Mouse (Mus musculus) T-helper 1 cell (primary cell): ENCODE data around the gene Fam102a.

Source experiments
- in situ Hi-C: fragments of 300-600 bp; cut with MboI, MseI; formaldehyde crosslinking; loops from one replicate; pipeline ENCODE4 v1.15.1; 2025; ENCODE audit warnings: high pct_unique_total_duplicates

Fam102a gene

DNA sequence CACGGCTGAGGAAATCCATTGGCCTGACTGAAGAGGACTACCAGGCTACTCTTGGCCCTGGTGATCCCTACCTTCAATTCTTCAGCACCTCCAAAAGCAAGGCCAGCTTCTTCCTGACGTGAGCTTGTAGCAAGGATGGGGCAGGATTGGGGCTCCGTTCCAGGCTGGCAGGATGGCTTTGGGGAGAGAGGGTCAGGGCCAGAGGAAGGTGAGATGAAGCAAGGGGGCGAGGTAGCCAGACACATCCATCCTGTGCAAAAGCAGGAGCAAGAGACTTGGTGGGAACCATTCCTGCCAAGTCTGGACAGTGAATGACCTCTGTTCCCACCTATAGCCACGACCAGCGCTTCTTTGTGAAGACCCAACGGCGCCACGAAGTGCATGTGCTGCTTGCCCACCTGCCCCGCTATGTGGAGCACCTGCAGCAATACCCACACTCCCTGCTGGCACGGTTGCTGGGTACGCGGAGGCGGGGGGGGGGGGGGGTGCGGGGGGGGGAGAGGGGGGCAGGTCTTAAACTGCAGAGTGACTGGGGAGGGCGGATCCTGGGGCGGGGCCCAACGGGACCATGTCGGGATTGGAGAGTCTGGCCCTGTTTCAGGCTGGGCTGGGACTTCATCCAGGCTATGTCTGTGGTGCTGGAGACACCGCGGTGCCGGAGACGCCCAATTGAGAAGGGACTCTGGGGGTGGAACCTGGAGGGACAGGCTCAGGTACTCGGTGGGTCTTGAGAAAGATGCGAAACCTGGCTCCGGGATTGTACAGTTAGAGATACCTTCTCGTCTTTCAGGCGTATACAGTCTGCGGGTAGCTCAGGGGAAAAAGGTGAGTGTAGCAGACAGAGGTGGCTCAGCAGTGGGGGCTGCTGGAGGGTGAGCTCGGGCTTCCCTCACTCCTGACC lies 43.3 kb downstream of the Fam102a start:
- in situ Hi-C loops, result no loop called here

DNA sequence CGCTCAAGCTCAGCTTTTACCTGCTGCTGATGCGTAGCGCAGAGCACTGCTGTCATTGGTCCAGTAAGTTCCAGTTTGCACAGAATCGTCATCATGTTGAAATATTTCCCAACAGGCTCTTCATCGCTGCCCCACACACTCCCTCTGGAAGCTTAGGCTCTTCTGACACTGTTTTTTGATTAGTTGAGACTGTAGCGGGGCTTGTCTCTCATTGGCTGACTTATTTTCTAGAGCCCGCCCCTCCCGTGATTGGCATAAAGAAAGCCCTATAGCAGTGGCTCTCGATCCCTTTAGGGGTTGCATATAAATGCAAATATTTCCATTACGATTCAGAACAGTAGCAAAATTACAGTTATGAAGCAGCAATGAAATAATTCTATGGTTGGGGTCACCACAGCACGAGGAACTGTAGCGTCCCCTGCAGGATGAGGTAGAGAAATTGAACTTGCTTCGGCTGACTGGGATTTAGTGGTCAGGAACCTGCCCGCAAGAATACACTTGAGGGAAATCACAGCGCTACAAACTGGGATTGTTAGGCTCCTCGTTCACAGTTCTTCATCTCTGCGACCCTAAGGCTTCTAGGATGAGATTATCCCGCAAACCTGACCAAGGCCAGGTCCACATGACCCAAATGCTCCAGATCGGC lies 46.4 kb downstream of the Fam102a start:
- in situ Hi-C loops, result no loop called here

DNA sequence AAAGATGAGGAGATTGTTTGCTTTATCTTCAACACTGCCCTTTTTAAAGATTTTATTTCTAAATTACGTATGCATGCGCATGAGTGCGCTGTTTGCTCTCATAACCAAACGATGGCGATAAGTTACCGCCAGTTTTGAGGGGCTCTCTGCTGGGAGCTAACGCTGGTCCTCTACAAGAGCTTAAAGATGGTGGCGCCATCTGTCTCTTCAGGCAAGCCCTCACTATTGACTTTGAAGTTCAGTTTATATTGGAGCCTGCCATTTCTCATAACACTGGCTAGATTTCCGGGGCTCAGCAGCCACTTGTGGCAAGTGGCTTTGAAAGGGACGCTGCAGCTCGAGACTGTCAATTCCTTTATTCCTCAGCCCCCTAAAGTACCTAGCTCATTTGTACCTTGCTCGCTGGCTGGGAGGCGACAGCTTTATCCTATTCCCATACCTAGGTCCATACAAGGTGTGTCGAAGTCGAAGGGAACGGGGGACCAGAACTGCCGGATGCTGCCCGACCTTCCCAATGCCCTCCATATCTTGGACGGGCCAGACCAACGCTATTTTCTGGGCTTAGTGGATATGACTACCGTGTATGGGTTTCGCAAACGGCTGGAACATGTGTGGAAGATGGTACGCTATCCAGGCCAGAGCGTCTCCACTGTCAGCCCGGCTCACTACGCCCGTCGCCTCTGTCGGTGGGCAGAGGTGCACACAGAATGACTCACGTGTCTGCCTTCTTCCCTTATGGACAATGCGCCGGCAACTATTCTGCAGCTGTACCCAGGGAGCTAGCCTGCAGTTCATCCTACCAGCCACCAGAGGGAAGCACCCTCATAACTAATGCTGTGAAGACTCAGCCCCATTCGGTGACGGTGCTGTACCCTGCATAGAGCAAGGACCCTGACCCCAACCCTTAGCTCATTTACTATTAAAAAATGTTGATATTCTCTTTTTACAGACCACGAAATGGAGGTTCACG lies 48.0 kb downstream of the Fam102a start:
- in situ Hi-C loops, result no loop called here

DNA sequence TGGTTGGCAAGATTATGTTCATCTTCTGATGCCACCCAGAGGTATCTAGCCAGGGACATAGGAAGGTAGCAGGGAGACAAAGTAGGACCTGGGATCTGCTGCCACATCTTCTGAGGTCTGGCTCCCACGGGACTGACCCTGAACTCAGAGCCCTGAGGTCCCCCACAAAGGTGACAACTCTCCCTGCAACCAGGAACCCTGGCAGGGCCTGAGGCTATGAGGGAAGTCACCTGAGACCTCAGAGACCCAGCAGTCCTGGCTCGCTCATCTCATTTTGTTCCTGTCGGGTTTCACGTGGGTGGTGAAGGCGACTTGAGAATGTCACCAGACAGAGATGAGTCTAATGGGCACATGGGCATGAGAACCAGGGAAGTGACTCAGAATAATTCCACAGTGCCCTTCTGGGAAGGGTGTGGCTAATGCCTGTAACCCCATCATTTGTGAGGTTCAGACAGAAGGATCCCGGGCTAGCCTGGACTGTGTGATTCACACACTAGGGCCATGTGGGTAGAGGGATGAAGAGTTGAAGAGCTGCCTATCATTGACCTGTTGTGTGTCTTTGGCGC lies 50.1 kb downstream of the Fam102a start:
- in situ Hi-C loops, result no loop called here

DNA sequence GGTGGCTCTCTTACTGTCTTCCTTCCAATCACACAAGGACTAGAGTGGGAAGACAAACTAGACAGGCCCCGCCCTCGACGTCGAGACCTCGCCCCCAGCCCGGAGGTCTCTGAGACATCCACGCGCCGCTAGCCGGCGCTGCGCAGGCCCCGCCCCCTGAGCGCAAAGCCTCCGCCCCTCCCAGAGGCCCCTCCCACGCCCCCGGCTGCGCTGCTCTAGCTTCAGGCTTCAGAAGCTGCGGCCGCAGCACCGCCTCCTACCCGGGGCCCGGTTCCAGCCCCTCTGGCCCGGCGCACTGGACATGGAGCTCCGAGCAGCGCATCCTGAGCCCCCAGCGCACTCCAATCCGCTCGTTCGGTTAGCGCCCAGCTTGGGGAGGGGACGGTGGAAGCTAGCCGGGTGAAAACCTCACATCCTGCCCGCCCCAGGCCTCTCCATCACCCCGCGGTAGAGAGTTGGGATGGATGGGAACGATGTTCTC lies 51.8 kb downstream of the Fam102a start, which contains the start of gene St6galnac4:
TSS of gene St6galnac4 (plus strand) at position 225 of the 481 bp plus-strand sequence.
- in situ Hi-C loops, result no loop called here

GRCm38 (mm10) chr2:32587731-32588321 lies 52.7 kb downstream of the Fam102a start:
- in situ Hi-C loops, result no loop called here

DNA sequence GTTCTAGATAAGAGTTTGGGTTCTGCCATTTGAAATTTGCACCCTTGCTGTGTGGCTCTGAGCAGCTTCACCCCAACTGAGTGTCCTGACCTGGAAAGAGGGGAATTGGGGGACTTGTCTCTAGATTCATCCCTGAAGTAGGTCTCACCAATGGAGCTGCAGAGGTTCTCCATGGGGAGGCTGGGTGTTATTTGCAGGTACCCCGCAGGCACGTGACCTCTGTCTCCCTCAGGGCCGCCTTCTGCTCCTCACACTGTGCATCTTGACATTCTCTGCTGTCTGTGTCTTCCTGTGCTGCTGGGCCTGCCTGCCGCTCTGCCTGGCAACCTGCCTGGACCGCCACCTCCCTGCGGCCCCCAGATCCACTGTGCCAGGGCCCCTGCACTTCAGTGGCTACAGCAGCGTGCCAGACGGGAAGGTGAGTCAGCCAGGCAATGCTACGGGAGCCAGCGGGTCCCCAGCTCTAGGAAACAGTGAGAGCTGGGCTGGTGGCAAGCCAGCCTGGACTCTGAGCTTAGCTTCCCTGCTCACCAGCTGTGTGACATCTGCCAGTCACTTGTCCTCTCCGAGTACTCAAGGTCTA lies 54.2 kb downstream of the Fam102a start:
- in situ Hi-C loops, result no loop called here

GRCm38 (mm10) chr2:32590224-32590623 lies 55.1 kb downstream of the Fam102a start:
- in situ Hi-C loops, result no loop called here

- in situ Hi-C loops, result no loop called here
Observed at GRCm38 (mm10) chr2:32591249-32591648, 56.1 kb downstream of the Fam102a start.

DNA sequence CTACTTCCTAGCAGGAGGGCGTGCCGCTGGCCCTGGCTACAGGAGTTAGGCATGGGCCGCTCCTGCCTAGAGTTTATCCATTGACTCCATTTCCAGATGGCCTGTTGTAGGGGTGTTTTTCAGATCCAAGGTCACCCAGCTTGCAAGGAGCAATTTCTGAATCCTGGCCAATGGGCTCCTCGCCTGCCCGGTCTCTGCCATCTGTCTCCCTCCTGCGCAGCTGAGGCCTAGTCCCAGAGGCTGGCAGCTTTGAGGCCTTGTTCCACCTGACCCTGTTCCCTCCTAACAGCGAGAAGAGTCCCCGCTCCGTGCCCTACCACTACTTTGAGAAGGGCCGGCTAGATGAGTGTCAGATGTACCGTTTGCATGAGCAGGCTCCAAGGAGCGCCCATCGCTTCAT lies 61.6 kb downstream of the Fam102a start:
- in situ Hi-C loops, result no loop called here

DNA sequence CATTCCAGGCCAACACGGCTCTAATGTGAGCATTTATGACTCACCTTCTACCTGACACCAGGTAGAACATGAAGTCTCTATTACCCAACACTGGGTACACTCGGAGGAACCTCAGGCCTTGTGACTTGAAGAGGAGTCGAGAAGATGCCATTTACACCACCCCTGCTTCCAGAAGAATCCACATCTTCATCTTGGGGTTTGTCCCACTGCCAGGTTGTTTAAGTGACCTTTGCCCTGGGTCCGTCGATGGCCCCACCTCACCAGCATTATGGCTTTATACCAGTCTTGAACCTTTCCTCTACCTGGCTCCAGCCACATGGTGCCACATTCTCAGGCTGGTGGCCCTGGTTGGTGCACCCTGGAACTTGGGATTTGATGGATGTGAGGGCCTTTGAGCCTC lies 62.1 kb downstream of the Fam102a start:
- in situ Hi-C loops, result no loop called here

- in situ Hi-C loops, result no loop called here
Observed at GRCm38 (mm10) chr2:32597699-32598098, 62.6 kb downstream of the Fam102a start.

DNA sequence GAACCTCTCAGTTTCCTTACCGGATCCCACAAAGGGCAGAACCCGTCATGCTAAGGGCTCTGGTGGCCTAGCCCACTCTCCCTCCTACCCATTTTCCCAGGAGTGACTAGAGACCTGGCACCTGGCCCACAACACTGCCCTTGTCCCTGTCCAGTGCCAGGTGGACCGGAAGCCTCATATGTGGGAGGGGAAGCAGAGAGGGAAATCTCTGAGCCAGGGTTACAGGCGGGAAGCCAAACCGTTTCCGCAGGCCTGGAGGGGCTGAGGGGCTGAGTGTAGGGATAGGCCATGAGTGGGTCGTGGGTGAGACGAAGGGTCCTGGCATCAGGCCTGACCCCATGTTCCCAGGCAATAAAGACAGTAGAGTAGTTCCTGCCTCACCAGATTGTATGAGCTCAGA lies 63.4 kb downstream of the Fam102a start:
- in situ Hi-C loops, result no loop called here

DNA sequence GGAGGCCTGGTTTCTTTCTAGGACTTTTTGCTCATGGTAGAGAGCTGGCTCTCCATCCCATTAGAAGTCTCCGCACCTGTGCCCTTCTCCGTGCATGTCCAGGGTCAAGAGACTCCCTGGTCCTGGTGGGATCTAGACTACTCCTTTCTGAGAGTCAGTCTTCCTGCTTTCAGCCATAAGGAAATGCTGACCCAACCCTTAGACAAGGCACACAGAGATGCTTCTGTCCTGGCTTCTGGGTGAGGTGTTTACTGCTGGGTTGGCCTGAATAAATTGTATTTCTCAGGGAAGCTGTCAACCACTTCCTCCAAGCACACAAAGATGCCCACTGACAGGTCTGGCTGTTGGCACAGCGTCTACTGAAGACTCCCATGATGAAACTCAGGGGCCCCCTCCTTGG lies 64.3 kb downstream of the Fam102a start, which contains the start of gene St6galnac6:
TSS of gene St6galnac6 (plus strand) at position 301 of the 400 bp plus-strand sequence.
- in situ Hi-C loops, result no loop called here

DNA sequence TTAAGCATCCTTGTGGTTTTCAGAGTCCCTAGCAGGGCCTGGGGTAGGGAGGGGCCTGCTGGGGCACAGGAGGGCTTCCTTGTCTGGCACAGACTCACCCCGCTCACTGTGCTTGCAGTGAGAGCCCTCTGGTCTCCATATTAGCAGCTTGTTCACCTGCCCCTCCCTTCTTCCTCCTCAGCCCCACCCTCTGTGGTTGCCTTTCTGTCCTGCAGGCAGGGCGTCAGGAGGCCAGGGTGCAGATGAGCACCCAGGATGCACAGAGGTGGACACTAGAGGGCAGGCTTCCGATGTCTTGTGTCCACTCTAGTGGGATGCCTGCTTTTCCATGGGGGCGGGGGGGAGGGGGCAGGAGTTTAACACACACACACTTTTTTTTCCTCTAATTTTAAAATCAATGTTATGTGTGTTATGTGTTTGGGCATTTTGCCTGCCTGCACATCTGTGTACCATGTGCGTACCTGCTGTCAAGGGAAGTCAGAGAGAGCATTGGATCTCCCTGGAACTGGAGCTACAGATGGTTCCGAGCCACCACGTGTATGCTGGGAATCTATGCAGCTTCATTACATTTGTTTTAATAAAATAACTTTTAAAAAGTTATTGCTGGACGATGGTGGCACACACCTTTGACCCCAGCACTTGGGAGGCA lies 66.4 kb downstream of the Fam102a start:
- in situ Hi-C loops, result loop anchor here (10.0 kb wide), 1 partner anchor 967 kb away; no protein-coding TSS in a partner anchor

DNA sequence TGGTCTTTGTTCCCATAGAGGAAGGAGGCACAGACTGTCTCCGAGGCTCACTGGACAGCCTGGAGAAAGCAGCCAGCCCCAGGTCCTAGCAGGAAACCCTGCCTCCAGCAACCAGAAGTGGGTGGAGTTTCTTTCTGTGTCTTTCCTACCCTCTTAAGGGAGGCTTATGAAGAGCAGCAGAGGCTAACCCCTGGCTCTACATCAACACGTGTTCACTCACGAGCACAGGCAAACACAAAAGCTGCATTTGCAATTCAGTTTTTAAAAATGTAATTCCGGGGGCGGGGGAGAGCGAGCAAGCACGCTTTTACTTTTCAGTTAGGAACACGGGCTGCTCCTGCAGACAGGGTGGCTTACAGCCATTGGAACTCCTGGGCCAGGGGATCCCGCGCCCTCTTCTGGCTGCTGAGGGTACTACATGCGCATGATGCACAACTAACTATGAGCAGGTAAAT lies 67.5 kb downstream of the Fam102a start:
- in situ Hi-C loops, result loop anchor here (10.0 kb wide), 1 partner anchor 968 kb away; no protein-coding TSS in a partner anchor

- in situ Hi-C loops, result loop anchor here (10.0 kb wide), 1 partner anchor 970 kb away; no protein-coding TSS in a partner anchor
Observed at GRCm38 (mm10) chr2:32604631-32605030, 69.5 kb downstream of the Fam102a start.

- in situ Hi-C loops, result loop anchor here (10.0 kb wide), 1 partner anchor 972 kb away; no protein-coding TSS in a partner anchor
Observed at GRCm38 (mm10) chr2:32606161-32607142, 71.3 kb downstream of the Fam102a start.
